Mouse (Mus musculus): ENCODE measurements around the gene Prdx6. TPM values are rescaled to one million over a fixed set of nuclear protein-coding genes. Genes with fewer than 3 reads are reported as not detected.

Prdx6 gene
- total RNA-seq, 2 experiments from 2014 or later, result 558 to 583 TPM

DNA sequence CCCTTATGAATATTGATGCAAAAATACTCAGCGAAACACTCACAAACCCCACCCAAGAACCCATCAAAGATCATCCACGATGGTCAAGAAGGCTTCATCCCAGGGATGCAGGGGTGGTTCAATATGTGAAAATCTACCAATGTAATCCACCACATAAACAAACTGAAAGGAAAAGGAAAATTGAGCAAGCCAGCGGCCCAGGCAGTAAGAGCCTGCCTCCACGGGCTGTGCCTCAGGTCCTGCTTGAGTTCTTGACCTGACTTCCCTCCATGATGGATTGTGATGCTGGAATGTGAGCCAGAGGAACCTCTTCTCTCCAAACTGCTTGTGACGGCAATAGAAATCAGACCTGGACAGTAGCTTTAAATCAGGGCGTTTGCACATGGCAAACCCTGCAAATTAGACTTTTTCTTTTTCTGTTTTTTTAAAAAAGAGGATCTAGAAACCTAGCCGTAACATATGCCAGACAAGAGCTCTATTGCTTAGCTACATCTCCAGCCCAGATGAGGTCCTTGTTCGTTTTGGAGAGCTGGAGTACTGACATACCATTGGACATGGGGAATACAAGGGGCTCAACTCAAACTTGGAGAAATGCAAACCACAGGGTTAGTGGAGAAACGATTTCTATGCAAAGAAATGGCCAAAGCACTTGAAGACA is 60.6 kb downstream of the Prdx6 start:
- no peak for ATAC-seq (replicated peaks; ENCODE audit: low FRiP score, low TSS enrichment, poor library complexity, severe bottlenecking)

Other genes starting within 250 kb of the Prdx6 start
- 5.4 and 11.5 TPM in 2 replicates for gene Zbtb37, start 216.4 kb downstream of the Prdx6 start, total RNA-seq (2014; fragmentation: Nextera tagmentation)
- gene Zbtb37, start 216.4 kb downstream of the Prdx6 start, total RNA-seq (2017), result 7.5 and 8.3 TPM in 2 replicates
- 35.8 and 58.5 TPM in 2 replicates for gene Dars2, start 180.6 kb downstream of the Prdx6 start, total RNA-seq (2014; fragmentation: Nextera tagmentation)
- 36.9 and 52.1 TPM in 2 replicates for gene Dars2, start 180.6 kb downstream of the Prdx6 start, total RNA-seq (2017)
- 25.2 and 28.3 TPM in 2 replicates for gene Cenpl, start 180.5 kb downstream of the Prdx6 start, total RNA-seq (2014; fragmentation: Nextera tagmentation)
- 5.9 and 10.2 TPM in 2 replicates for gene Cenpl, start 180.5 kb downstream of the Prdx6 start, total RNA-seq (2017)
- 28.8 and 31.6 TPM in 2 replicates for gene Klhl20, start 119.7 kb downstream of the Prdx6 start, total RNA-seq (2014; fragmentation: Nextera tagmentation)
- 12.5 and 21.5 TPM in 2 replicates for gene Klhl20, start 119.7 kb downstream of the Prdx6 start, total RNA-seq (2017)
- gene Ankrd45, start 108.5 kb downstream of the Prdx6 start, total RNA-seq (2014; fragmentation: Nextera tagmentation), result not detected in 2 replicates
- gene Ankrd45, start 108.5 kb downstream of the Prdx6 start, total RNA-seq (2017), result not detected in 2 replicates
- not detected in 2 replicates for gene Tex50, start 91.9 kb downstream of the Prdx6 start, total RNA-seq (2014; fragmentation: Nextera tagmentation)
- not detected in 2 replicates for gene Tex50, start 91.9 kb downstream of the Prdx6 start, total RNA-seq (2017)
- gene Tnfsf4, start 144.2 kb upstream of the Prdx6 start, total RNA-seq (2014; fragmentation: Nextera tagmentation), result 3.4 and 4.3 TPM in 2 replicates
- gene Tnfsf4, start 144.2 kb upstream of the Prdx6 start, total RNA-seq (2017), result 2.0 and 2.1 TPM in 2 replicates
- gene Tnfsf18, start 243.4 kb upstream of the Prdx6 start, total RNA-seq (2014; fragmentation: Nextera tagmentation), result not detected in 2 replicates
- not detected in 2 replicates for gene Tnfsf18, start 243.4 kb upstream of the Prdx6 start, total RNA-seq (2017)